Mouse (Mus musculus): ENCODE measurements around the gene Slc25a26. TPM values are rescaled to one million over a fixed set of nuclear protein-coding genes. Genes with fewer than 3 reads are reported as not detected.
A peak's percentile ranks its signal among the peaks of the same experiment; 100 is the strongest.
"Not testable (repeated sequence)": the region's sequence is repeated elsewhere in the genome, so short reads cannot be mapped to it uniquely, and the experiment has no call there.

Slc25a26 gene
- polyA plus RNA-seq, 1 experiment from 2014 or later = 8.6 TPM

GRCm38 (mm10) chr6:94543902-94544840, 44.0 kb downstream of the Slc25a26 start:
- no peaks in the 10 kb centered on the region for H3K36me3 ChIP-seq (ENCODE audit: control insufficient read depth, insufficient read depth)
- ATAC-seq = peak; percentile 71
- H3K4me3 ChIP-seq (replicated peaks; ENCODE audit: low read length) = no peak overlapping the region
- no peak overlapping the region for H3K9ac ChIP-seq (replicated peaks; ENCODE audit: low read depth, low read length)
- H3K27ac ChIP-seq (ENCODE audit: low read length) = no peak overlapping the region
- no peaks in the 10 kb centered on the region for H3K4me1 ChIP-seq (replicated peaks; ENCODE audit: control insufficient read depth, insufficient read depth, low read length)
- H3K4me2 ChIP-seq (ENCODE audit: low read length) = no peak overlapping the region
- H3K27me3 ChIP-seq (replicated peaks; ENCODE audit: control insufficient read depth, insufficient read depth, low read length) = no peaks in the 10 kb centered on the region
- 37% methylated on average over 5 of the region's 5 CpGs for WGBS
- no peaks in the 10 kb centered on the region for H3K9me3 ChIP-seq (ENCODE audit: control insufficient read depth, low read length)

GRCm38 (mm10) chr6:94547239-94547638, 47.1 kb downstream of the Slc25a26 start:
- no peaks in the 10 kb centered on the region for H3K36me3 ChIP-seq (ENCODE audit: control insufficient read depth, insufficient read depth)
- no peaks in the 10 kb centered on the region for H3K27me3 ChIP-seq (replicated peaks; ENCODE audit: control insufficient read depth, insufficient read depth, low read length)
- H3K9me3 ChIP-seq (ENCODE audit: control insufficient read depth, low read length) = peaks cover 4% of the 10 kb centered on the region; the same call in 1 of the 2 replicates
- H3K4me1 ChIP-seq (replicated peaks; ENCODE audit: control insufficient read depth, insufficient read depth, low read length) = no peaks in the 10 kb centered on the region
- WGBS = 47% methylated on average over 4 of the region's 4 CpGs
- no peak overlapping the region for H3K27ac ChIP-seq (ENCODE audit: low read length)
- no peak overlapping the region for H3K4me3 ChIP-seq (replicated peaks; ENCODE audit: low read length)
- ATAC-seq = no peak
- no peak overlapping the region for H3K4me2 ChIP-seq (ENCODE audit: low read length)
- no peak overlapping the region for H3K9ac ChIP-seq (replicated peaks; ENCODE audit: low read depth, low read length)

GRCm38 (mm10) chr6:94550298-94550697, 50.2 kb downstream of the Slc25a26 start:
- Histone ChIP-seq H3K9ac (replicated peaks; ENCODE audit: low read depth, low read length) (no peak overlapping the region), H3K4me3 (replicated peaks; ENCODE audit: low read length) (no peak overlapping the region), H3K36me3 (ENCODE audit: control insufficient read depth, insufficient read depth) (no peaks in the 10 kb centered on the region), H3K9me3 (ENCODE audit: control insufficient read depth, low read length) (peaks cover 4% of the 10 kb centered on the region; the same call in 1 of the 2 replicates), H3K4me1 (replicated peaks; ENCODE audit: control insufficient read depth, insufficient read depth, low read length) (no peaks in the 10 kb centered on the region), H3K27me3 (replicated peaks; ENCODE audit: control insufficient read depth, insufficient read depth, low read length) (no peaks in the 10 kb centered on the region), H3K4me2 (ENCODE audit: low read length) (no peak overlapping the region), H3K27ac (ENCODE audit: low read length) (no peak overlapping the region)
- 59% methylated on average over 6 of the region's 6 CpGs for WGBS
- ATAC-seq = no peak

GRCm38 (mm10) chr6:94550851-94551250, 50.7 kb downstream of the Slc25a26 start:
- H3K4me2 ChIP-seq (ENCODE audit: low read length) = no peak overlapping the region
- no peak for ATAC-seq
- 81% methylated on average over 7 of the region's 7 CpGs for WGBS

GRCm38 (mm10) chr6:94553085-94553484, 53.0 kb downstream of the Slc25a26 start:
- Histone ChIP-seq H3K36me3 (ENCODE audit: control insufficient read depth, insufficient read depth) (no peaks in the 10 kb centered on the region), H3K9ac (replicated peaks; ENCODE audit: low read depth, low read length) (no peak overlapping the region), H3K27me3 (replicated peaks; ENCODE audit: control insufficient read depth, insufficient read depth, low read length) (no peaks in the 10 kb centered on the region), H3K4me1 (replicated peaks; ENCODE audit: control insufficient read depth, insufficient read depth, low read length) (no peaks in the 10 kb centered on the region), H3K27ac (ENCODE audit: low read length) (no peak overlapping the region), H3K4me3 (replicated peaks; ENCODE audit: low read length) (no peak overlapping the region), H3K4me2 (ENCODE audit: low read length) (no peak overlapping the region), H3K9me3 (ENCODE audit: control insufficient read depth, low read length) (peaks cover 4% of the 10 kb centered on the region; the same call in 1 of the 2 replicates)
- WGBS = 85% methylated on average over 5 of the region's 5 CpGs
- ATAC-seq = no peak

More at GRCm38 (mm10) chr6:94550851-94551250, 50.7 kb downstream of the Slc25a26 start:
- H3K36me3 ChIP-seq (ENCODE audit: control insufficient read depth, insufficient read depth) = no peaks in the 10 kb centered on the region
- no peaks in the 10 kb centered on the region for H3K4me1 ChIP-seq (replicated peaks; ENCODE audit: control insufficient read depth, insufficient read depth, low read length)
- no peak overlapping the region for H3K9ac ChIP-seq (replicated peaks; ENCODE audit: low read depth, low read length)
- H3K4me3 ChIP-seq (replicated peaks; ENCODE audit: low read length) = no peak overlapping the region
- no peaks in the 10 kb centered on the region for H3K27me3 ChIP-seq (replicated peaks; ENCODE audit: control insufficient read depth, insufficient read depth, low read length)
- peaks cover 4% of the 10 kb centered on the region; the same call in 1 of the 2 replicates for H3K9me3 ChIP-seq (ENCODE audit: control insufficient read depth, low read length)
- H3K27ac ChIP-seq (ENCODE audit: low read length) = no peak overlapping the region

GRCm38 (mm10) chr6:94558603-94559002, 58.5 kb downstream of the Slc25a26 start:
- WGBS = 79% methylated on average over 1 of the region's 1 CpGs
- not testable (repeated sequence) for H3K4me3 ChIP-seq (replicated peaks; ENCODE audit: low read length); H3K36me3 ChIP-seq (ENCODE audit: control insufficient read depth, insufficient read depth); H3K9ac ChIP-seq (replicated peaks; ENCODE audit: low read depth, low read length); H3K4me1 ChIP-seq (replicated peaks; ENCODE audit: control insufficient read depth, insufficient read depth, low read length); H3K27ac ChIP-seq (ENCODE audit: low read length); H3K4me2 ChIP-seq (ENCODE audit: low read length); H3K27me3 ChIP-seq (replicated peaks; ENCODE audit: control insufficient read depth, insufficient read depth, low read length); ATAC-seq; H3K9me3 ChIP-seq (ENCODE audit: control insufficient read depth, low read length)

GRCm38 (mm10) chr6:94560896-94561295, 60.8 kb downstream of the Slc25a26 start:
- Histone ChIP-seq H3K4me1 (replicated peaks; ENCODE audit: control insufficient read depth, insufficient read depth, low read length) (no peaks in the 10 kb centered on the region), H3K36me3 (ENCODE audit: control insufficient read depth, insufficient read depth) (no peaks in the 10 kb centered on the region), H3K27ac (ENCODE audit: low read length) (no peak overlapping the region), H3K4me2 (ENCODE audit: low read length) (no peak overlapping the region), H3K9me3 (ENCODE audit: control insufficient read depth, low read length) (no peaks in the 10 kb centered on the region), H3K9ac (replicated peaks; ENCODE audit: low read depth, low read length) (no peak overlapping the region), H3K27me3 (replicated peaks; ENCODE audit: control insufficient read depth, insufficient read depth, low read length) (no peaks in the 10 kb centered on the region), H3K4me3 (replicated peaks; ENCODE audit: low read length) (no peak overlapping the region)
- no peak for ATAC-seq
- WGBS = 93% methylated on average over 1 of the region's 1 CpGs

GRCm38 (mm10) chr6:94561346-94561745, 61.2 kb downstream of the Slc25a26 start:
- no peaks in the 10 kb centered on the region for H3K36me3 ChIP-seq (ENCODE audit: control insufficient read depth, insufficient read depth)
- no peak overlapping the region for H3K4me2 ChIP-seq (ENCODE audit: low read length)
- H3K27ac ChIP-seq (ENCODE audit: low read length) = no peak overlapping the region
- H3K4me3 ChIP-seq (replicated peaks; ENCODE audit: low read length) = no peak overlapping the region
- no peaks in the 10 kb centered on the region for H3K27me3 ChIP-seq (replicated peaks; ENCODE audit: control insufficient read depth, insufficient read depth, low read length)
- H3K9me3 ChIP-seq (ENCODE audit: control insufficient read depth, low read length) = no peaks in the 10 kb centered on the region
- no peak for ATAC-seq
- H3K9ac ChIP-seq (replicated peaks; ENCODE audit: low read depth, low read length) = no peak overlapping the region
- no peaks in the 10 kb centered on the region for H3K4me1 ChIP-seq (replicated peaks; ENCODE audit: control insufficient read depth, insufficient read depth, low read length)
- 79% methylated on average over 1 of the region's 1 CpGs for WGBS

GRCm38 (mm10) chr6:94563203-94563940, 63.2 kb downstream of the Slc25a26 start:
- WGBS = 61% methylated on average over 8 of the region's 8 CpGs
- Histone ChIP-seq H3K36me3 (ENCODE audit: control insufficient read depth, insufficient read depth) (no peaks in the 10 kb centered on the region), H3K27me3 (replicated peaks; ENCODE audit: control insufficient read depth, insufficient read depth, low read length) (no peaks in the 10 kb centered on the region), H3K4me1 (replicated peaks; ENCODE audit: control insufficient read depth, insufficient read depth, low read length) (no peaks in the 10 kb centered on the region), H3K27ac (ENCODE audit: low read length) (no peak overlapping the region), H3K4me3 (replicated peaks; ENCODE audit: low read length) (no peak overlapping the region), H3K4me2 (ENCODE audit: low read length) (no peak overlapping the region), H3K9ac (replicated peaks; ENCODE audit: low read depth, low read length) (no peak overlapping the region), H3K9me3 (ENCODE audit: control insufficient read depth, low read length) (no peaks in the 10 kb centered on the region)
- ATAC-seq = no peak
